Mouse (Mus musculus) monocyte, adult 2 months (primary cell): Measurements from ENCODE around the gene Slc6a8.

Source experiments
- DNase-seq, 2 experiments: peaks; one replicate each; pipeline ENCODE4 v3.0.0; 2022; ENCODE audit warnings: low spot score in 2 of 2, low read depth in 1 of 2

Slc6a8 gene

DNA sequence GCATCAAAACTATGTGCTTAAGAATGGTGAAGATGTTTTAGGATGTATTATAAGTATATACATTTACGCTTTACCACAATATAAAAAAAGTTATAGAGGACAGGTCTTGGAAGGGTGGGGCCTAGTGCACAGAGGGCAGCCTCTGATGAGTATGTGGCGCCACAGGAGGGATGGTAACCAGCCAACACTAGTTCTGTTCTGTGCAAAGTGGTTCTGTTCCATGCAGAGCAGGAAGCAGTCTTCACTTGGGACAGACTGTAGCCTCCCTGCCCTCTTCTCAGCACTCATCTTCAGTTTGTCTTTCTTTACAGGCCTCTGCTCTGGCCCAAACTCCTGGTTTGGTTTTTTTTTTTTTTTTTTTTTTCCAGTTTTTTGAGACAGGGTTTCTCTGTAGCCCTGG lies 11.2 kb downstream of the Slc6a8 start:
- DNase-seq: no peak

GRCm38 (mm10) chrX:73684978-73685377 lies 12.0 kb downstream of the Slc6a8 start:
- no peak for DNase-seq

DNA sequence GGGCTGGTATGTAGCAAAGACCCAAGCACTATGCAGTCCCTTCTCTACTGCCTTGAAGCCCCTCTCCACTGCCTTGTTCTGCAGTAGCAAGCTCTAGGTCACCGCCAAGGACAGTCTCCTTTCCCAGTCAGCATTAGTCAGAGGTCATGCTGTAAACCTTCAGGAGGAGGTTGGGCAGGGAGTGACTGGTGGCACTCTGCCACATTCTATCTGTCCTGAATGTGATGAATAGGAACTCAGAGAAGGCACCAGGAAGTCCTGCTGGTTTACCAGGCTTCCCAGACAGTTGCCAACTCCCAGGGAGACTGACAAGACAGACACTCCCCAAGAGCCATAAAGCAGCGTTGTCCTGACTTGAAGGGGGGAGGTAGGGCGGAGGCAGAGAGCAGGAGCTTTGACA lies 12.7 kb downstream of the Slc6a8 start:
- DNase-seq: no peak

DNA sequence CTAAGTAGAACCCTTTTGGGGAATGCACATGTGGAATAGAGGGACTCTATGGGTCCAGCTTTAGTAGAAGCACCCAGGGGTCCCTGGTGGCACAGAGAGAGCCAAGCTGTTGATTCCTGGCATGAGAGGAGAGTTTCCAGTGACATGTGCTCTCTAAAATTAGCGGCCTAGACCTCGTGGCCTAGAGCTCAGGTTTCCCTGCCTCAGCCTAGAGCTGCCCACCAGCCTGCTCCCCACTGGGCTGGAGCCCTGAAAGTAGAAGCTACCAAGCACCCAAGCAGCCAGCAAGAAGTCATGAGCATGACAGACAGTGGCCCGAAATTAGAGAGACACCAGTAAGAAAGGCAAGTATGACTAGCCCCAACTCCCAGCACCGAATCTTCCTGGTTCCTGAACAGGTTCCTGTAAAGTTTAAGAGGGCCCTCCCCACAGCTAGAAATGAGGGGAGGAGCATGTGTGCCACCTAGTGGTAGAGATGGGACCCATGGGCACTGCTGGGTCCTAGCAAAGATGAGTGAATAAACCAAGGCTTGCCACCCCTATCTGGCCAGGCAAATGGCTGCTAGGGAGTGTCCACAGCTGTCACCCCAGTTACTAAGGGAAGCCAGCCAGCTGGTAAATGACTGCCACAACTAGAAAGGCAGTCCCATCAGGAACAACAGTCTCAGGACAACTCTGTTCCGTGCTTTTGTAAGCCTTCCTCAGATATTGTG lies 18.1 kb downstream of the Slc6a8 start:
- DNase-seq: peak; percentile 27

DNA sequence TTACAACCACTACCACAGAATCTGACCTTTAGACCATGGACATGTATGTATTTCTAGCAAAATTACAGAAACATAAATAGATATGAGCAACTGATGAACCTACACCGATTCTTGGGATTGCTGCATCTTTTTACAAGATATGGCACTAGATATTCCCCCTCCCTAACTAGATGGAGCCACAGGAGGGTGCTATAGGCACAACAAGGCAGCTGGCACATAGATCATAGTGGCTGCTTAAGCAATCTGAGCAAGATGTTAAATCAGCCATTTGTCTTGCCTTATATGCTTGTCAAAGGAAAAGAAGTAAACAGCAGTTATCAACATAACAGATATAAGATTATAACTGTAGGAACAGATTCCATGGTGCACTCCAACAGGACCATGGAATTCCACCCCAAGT lies 27.5 kb downstream of the Slc6a8 start:
- no peak for DNase-seq

GRCm38 (mm10) chrX:73715476-73716108 lies 42.6 kb downstream of the Slc6a8 start:
- DNase-seq: no peak

DNA sequence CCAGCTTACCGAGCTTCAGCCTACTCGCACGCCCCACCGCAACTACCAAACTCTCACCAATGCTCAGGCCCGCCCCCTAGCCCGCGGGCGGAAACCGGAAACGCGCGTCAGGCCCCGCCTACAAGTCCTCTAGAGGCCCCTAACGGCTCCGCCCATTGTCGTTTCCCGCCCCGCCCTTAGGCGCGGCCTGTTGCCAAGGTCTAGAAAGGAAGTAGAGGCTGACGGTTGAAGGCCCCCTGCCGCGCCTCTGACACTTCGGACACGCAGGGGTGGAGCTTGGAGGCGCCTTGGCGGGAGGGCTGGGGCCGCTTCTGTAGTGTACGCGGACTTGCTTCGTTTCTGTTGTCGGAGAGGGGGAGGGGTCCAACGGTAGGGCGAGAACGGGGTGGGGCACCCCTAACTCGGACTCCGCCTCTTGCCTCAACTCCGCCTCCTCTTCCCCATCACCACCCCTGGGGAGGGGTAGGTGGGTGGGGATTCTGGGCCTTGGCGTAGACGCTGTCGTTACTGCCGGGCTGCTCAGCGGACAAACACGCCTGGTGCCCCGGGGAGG lies 43.2 kb downstream of the Slc6a8 start, which contains the start of the genes Bcap31 and Abcd1:
TSS of gene Bcap31 (minus strand) at position 67 of the 553 bp plus-strand sequence.
TSS of gene Abcd1 (plus strand) at position 489 of the 553 bp plus-strand sequence.
- peak; percentile 92 to 95 for DNase-seq

DNA sequence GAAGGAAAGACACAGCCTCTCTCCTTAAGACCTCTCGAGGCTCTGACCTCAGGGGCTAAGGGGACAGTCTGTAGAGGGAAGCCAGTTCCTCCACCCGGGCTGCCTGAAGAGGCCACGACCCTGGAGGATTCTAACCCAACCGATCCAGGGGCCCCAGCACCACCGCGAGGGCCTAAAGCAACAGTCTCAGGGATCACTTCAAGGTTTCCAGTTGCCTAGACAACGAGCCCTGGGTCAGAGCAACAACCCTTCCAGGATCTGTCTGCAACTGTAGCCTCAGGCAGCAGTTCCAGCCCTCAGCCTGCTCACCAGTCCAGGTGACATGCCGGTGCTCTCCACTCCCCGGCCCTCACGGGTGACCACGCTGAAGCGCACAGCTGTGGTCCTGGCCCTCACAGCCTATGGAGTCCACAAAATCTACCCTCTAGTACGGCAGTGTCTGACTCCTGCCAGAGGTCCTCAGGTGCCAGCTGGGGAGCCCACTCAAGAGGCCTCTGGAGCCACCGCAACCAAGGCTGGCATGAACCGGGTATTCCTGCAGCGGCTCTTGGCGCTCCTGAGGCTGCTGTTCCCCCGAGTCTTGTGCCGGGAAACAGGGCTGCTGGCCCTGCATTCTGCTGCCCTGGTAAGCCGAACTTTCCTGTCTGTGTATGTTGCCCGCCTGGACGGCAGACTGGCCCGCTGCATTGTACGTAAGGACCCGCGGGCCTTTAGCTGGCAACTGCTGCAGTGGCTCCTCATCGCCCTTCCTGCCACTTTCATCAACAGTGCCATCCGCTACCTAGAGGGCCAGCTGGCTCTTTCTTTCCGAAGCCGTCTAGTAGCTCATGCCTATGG lies 44.0 kb downstream of the Slc6a8 start:
- DNase-seq: no peak

DNA sequence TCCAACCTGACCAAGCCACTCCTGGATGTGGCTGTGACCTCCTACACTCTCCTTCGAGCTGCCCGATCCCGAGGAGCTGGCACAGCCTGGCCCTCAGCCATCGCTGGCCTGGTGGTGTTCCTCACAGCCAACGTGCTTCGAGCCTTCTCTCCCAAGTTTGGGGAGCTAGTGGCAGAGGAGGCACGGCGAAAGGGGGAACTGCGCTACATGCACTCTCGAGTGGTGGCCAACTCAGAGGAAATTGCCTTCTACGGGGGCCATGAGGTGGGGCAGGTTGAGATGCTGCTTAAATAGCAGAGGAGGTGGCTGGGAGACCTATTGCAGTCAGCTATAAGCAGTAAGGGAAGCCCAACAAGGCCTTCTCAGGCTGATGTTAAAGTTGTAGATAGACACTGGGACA lies 44.7 kb downstream of the Slc6a8 start:
- DNase-seq: peak in 1 of 2 experiments; percentile 21

- no peak for DNase-seq
Measured at GRCm38 (mm10) chrX:73718271-73718670, 45.3 kb downstream of the Slc6a8 start.

DNA sequence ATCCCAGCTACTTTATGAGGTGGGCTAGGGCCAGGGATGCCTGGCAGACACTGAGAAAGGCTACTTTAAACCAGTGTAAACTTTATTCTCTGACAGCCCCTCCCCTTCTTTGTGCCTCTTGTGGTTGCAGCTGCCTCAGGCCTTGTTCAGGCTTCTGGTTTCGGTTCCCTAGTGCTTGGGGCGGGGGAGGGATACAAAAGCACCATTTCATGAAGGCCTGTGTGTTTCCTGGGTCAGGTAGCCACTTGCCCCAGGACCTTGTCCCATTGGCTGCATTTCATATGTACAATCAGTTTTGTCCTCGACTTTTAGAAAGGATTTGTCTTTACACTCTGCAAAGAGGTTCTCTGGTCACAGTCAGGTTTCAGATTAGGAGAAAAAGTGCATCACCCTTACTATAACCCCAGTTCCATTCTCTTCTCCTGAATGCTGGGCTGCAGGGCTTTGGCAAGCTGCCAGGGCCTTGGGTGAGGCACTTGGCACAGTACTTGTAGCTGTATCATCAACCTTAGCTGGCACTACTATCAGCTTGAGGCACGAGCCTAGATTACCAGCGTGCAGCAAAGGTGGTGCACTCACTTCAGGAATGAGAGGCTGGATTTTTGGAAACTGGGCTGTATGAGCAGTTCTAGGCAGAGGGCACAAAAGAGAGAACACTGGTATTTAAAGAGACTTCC lies 45.9 kb downstream of the Slc6a8 start:
- DNase-seq: peak in 1 of 2 experiments; percentile 20

DNA sequence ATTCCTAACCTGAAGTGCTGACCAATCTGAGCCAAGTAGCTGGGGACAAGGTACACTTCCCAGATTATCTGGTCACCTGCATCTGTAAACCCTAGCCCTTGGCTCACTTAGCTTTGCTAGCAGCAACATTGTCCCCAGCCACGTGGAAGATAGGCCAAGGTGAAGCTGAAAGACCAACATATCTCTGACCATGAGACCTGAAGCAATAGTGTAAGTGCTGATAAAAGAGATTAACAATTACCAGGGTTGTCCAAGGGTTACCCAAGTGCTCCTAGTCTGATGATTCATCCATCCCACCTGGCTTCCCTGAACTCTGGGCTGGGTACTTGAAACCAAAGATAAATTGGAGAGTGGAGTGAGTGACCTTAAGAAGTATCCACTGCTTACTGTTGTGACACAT lies 58.0 kb downstream of the Slc6a8 start:
- DNase-seq: no peak
